Mouse (Mus musculus): ENCODE measurements around the gene Prox1.

DNA sequence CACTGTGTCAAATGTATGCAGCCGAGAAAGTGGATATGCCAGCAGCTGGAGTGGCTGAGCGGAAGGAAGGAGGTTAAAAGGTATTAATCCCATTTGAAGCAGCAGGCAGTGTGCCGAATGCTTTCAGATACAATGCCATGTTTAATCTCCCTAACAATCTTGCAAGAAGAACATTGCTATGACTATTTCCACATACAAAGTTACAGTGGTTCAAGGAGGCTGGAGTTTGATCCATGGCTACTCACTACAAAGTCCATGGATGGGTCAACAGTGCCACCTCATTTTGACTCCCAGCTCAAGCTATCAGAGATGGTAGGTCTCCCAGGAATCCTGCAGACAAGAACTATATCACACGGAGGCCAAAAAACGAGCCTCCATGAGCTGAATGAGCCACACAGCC is 64.5 kb downstream of the Prox1 start:
- TF ChIP-seq CTCF (IDR thresholded peaks at IDR 0.05; ENCODE audit: borderline replicate concordance, control insufficient read depth, extremely low read depth, insufficient read depth, low read length, poor library complexity) (no peak), POLR2A (IDR thresholded peaks at IDR 0.05; ENCODE audit: control insufficient read depth, extremely low read depth, insufficient read depth, low read length, poor library complexity) (no peak)
